ENCODE assay signal across 8 mouse cellular contexts in the genomic region with DNA sequence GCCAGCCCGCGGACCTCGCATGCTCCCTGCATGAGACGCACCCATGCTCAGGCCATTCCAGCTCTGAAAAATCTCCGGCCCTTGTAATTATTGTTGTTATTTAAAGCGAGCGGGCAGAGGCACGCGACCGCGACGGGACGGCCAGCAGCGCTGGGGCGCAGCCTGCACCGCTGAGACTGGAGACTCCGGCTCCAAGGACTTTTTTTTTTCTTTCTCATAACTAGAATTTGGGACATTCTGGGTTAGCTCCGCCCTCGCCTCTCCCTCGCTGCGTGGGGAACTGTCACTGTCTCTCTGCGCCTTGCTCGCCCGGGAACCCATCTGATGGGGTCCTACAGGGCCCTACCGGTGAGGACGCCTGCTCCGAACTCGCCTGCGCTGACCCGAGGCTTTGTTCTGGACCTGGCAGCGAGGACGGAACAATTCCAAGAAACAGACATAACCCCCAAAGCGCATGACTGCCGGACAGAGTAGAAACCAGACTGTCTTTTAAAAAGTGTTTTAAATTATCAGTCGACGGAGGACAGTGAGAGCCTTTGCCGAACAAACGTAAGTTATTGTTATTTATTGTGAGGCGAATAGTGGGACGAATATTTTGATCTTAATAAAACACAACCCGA. TPM values are rescaled to one million over a fixed set of nuclear protein-coding genes. Genes with fewer than 3 reads are reported as not detected.
DNase-seq lines count a peak whose midpoint lies in the region; ATAC-seq and TF ChIP-seq lines count a peak whose summit lies in the region.

No protein-coding gene starts in this region.

- peaks cover 26% of the 10 kb centered on the region for H3K4me1 ChIP-seq in lung, adult 2 months (ENCODE audit: control insufficient read depth, insufficient read depth, low read length)
- peaks cover 51% of the 10 kb centered on the region for H3K4me1 ChIP-seq in embryonic facial prominence, embryonic 15.5 days
- 0 out of 2 replicates have a peak, but pooled peaks cover 4% of the 10 kb centered on the region for H3K4me1 ChIP-seq in hindbrain, embryonic 14.5 days (replicated peaks; ENCODE audit: control insufficient read depth, insufficient read depth, low read length)
- H3K4me1 ChIP-seq in liver, embryonic 15.5 days (replicated peaks) = peaks cover 44% of the 10 kb centered on the region

- TF ChIP-seq CTCF in lung, adult 2 months (IDR thresholded peaks at IDR 0.05; ENCODE audit: insufficient read depth, low read length) = no peak

- H3K4me3 ChIP-seq in lung, adult 2 months (replicated peaks; ENCODE audit: extremely low read depth, low read depth, low read length) = no peak overlapping the region
- peak overlapping the region; percentile 31 for H3K4me3 ChIP-seq in embryonic facial prominence, embryonic 15.5 days (replicated peaks)
- H3K4me3 ChIP-seq in hindbrain, embryonic 14.5 days (replicated peaks; ENCODE audit: low read length) = 0 out of 2 replicates have a peak overlapping the region, but pooled peaks have one; percentile 16
- peak overlapping the region; percentile 38 for H3K4me3 ChIP-seq in liver, embryonic 15.5 days (replicated peaks)

- no peak overlapping the region for H3K9ac ChIP-seq in embryonic facial prominence, embryonic 15.5 days
- no peak overlapping the region for H3K9ac ChIP-seq in hindbrain, embryonic 14.5 days
- no peak overlapping the region for H3K9ac ChIP-seq in liver, embryonic 15.5 days

- 12% methylated on average over 41 of the region's 41 CpGs for WGBS in lung, adult 2 months
- 5% methylated on average over 41 of the region's 41 CpGs for WGBS in embryonic facial prominence, embryonic 15.5 days
- 4% methylated on average over 41 of the region's 41 CpGs for WGBS in hindbrain, embryonic 14.5 days
- WGBS in liver, embryonic 15.5 days (ENCODE audit: insufficient replicate concordance) = 9% methylated on average over 41 of the region's 41 CpGs

- no peaks in the 10 kb centered on the region for H3K9me3 ChIP-seq in embryonic facial prominence, embryonic 15.5 days (replicated peaks)
- H3K9me3 ChIP-seq in hindbrain, embryonic 14.5 days (ENCODE audit: control insufficient read depth, low read length) = no peaks in the 10 kb centered on the region
- peaks cover 6% of the 10 kb centered on the region for H3K9me3 ChIP-seq in liver, embryonic 15.5 days (replicated peaks)

- no peak for ATAC-seq in embryonic facial prominence, embryonic 15.5 days (ENCODE audit: insufficient number of reproducible peaks, low FRiP score, low TSS enrichment, low read depth)
- ATAC-seq in hindbrain, embryonic 14.5 days (ENCODE audit: low FRiP score) = no peak
- ATAC-seq in liver, embryonic 15.5 days (ENCODE audit: insufficient read depth) = no peak
- no peak for ATAC-seq in granulocyte monocyte progenitor cell, adult 5-6 weeks (replicated peaks; ENCODE audit: poor library complexity, severe bottlenecking)

- peaks cover 92% of the 10 kb centered on the region for H3K27me3 ChIP-seq in embryonic facial prominence, embryonic 15.5 days
- peaks cover 99% of the 10 kb centered on the region for H3K27me3 ChIP-seq in hindbrain, embryonic 14.5 days (ENCODE audit: control insufficient read depth, insufficient read depth, low read length)
- peaks cover 95% of the 10 kb centered on the region for H3K27me3 ChIP-seq in liver, embryonic 15.5 days

- DNase-seq in lung, adult 2 months = peak; percentile 27
- DNase-seq in lung, postnatal 14 days = no peak
- DNase-seq in hindbrain, embryonic 14.5 days (ENCODE audit: low spot score) = no peak
- no peak for DNase-seq in urinary bladder, postnatal 10 days (ENCODE audit: low spot score)
- no peak for DNase-seq in left cerebral cortex, adult 9 months (ENCODE audit: low spot score in 2 of 2)

- H3K27ac ChIP-seq in embryonic facial prominence, embryonic 15.5 days (replicated peaks) = no peak overlapping the region
- no peak overlapping the region for H3K27ac ChIP-seq in hindbrain, embryonic 14.5 days
- H3K27ac ChIP-seq in liver, embryonic 15.5 days (replicated peaks) = no peak overlapping the region

- TF ChIP-seq POLR2A in lung, adult 2 months (IDR thresholded peaks at IDR 0.05; ENCODE audit: borderline replicate concordance, extremely low read depth, low read depth, low read length) = no peak

- H3K4me2 ChIP-seq in embryonic facial prominence, embryonic 15.5 days (replicated peaks) = peak overlapping the region; percentile 53
- peak overlapping the region; percentile 37; the same call in 1 of the 2 replicates for H3K4me2 ChIP-seq in hindbrain, embryonic 14.5 days (replicated peaks)
- peak overlapping the region; percentile 52 for H3K4me2 ChIP-seq in liver, embryonic 15.5 days

- H3K36me3 ChIP-seq in embryonic facial prominence, embryonic 15.5 days = no peaks in the 10 kb centered on the region
- H3K36me3 ChIP-seq in hindbrain, embryonic 14.5 days (replicated peaks; ENCODE audit: control insufficient read depth, insufficient read depth) = no peaks in the 10 kb centered on the region
- no peaks in the 10 kb centered on the region for H3K36me3 ChIP-seq in liver, embryonic 15.5 days (replicated peaks)

RNA-seq across cellular contexts. Expression of gene Isl2, which starts 7.2 kb away (rescaled TPM):
- 0.22 TPM in 1 of 2 replicates, not detected in the other for polyA plus RNA-seq in lung, adult 2 months (2012; rRNA removed)
- polyA plus RNA-seq in embryonic facial prominence, embryonic 15.5 days (2015; fragmentation: Nextera tagmentation; extraction: Ambion mirVana) = 2.3 and 2.9 TPM in 2 replicates
- polyA plus RNA-seq in hindbrain, embryonic 14.5 days (2014; fragmentation: Nextera tagmentation; extraction: Ambion mirVana) = 1.9 and 3.0 TPM in 2 replicates
- polyA plus RNA-seq in liver, embryonic 15.5 days (2015; fragmentation: Nextera tagmentation; extraction: Ambion mirVana) = 0.16 TPM in 1 of 2 replicates, not detected in the other
- total RNA-seq in granulocyte monocyte progenitor cell, adult 5-6 weeks (2014; fragmentation: Nextera tagmentation) = not detected in 2 replicates
- not detected in 2 replicates for total RNA-seq in granulocyte monocyte progenitor cell, adult 5-6 weeks (2017)

RNA-seq across cellular contexts. Expression of gene Etfa, which starts 33.6 kb away (rescaled TPM):
- 33.7 and 40.6 TPM in 2 replicates for polyA plus RNA-seq in lung, adult 2 months (2012; rRNA removed)
- 181 and 189 TPM in 2 replicates for polyA plus RNA-seq in embryonic facial prominence, embryonic 15.5 days (2015; fragmentation: Nextera tagmentation; extraction: Ambion mirVana)
- polyA plus RNA-seq in hindbrain, embryonic 14.5 days (2014; fragmentation: Nextera tagmentation; extraction: Ambion mirVana) = 94.5 and 99.0 TPM in 2 replicates
- 201 and 204 TPM in 2 replicates for polyA plus RNA-seq in liver, embryonic 15.5 days (2015; fragmentation: Nextera tagmentation; extraction: Ambion mirVana)
- total RNA-seq in granulocyte monocyte progenitor cell, adult 5-6 weeks (2014; fragmentation: Nextera tagmentation) = 79.9 and 109 TPM in 2 replicates
- 67.4 and 84.7 TPM in 2 replicates for total RNA-seq in granulocyte monocyte progenitor cell, adult 5-6 weeks (2017)
